In genomic region chr1:92683151-92683550, GRCm38 (mm10) we compare ENCODE assay signal across 13 mouse cellular contexts. TPM values are rescaled to one million over a fixed set of nuclear protein-coding genes. Genes with fewer than 3 reads are reported as not detected.
DNase-seq lines count a peak whose midpoint lies in the region; ATAC-seq and TF ChIP-seq lines count a peak whose summit lies in the region.
"Had no signal": no experiment of that assay in that cellular context is flagged by ENCODE, and none has a peak within 500 bp of the region (broad histone marks: within the 10 kb centered on the region; RNA-seq: fewer than 3 reads in every experiment).

No protein-coding gene starts in this region.

- H3K9ac ChIP-seq in kidney, embryonic 15.5 days = no peak overlapping the region
- H3K9ac ChIP-seq in heart, embryonic 12.5 days = no peak overlapping the region
- H3K9ac ChIP-seq in midbrain, embryonic 16.5 days (ENCODE audit: low read depth, low read length) = no peak overlapping the region
- H3K9ac ChIP-seq: hindbrain, embryonic 14.5 days; limb, embryonic 13.5 days; lung, embryonic 14.5 days had no signal

- no peaks in the 10 kb centered on the region for H3K9me3 ChIP-seq in kidney, embryonic 15.5 days (replicated peaks)
- H3K9me3 ChIP-seq in heart, embryonic 12.5 days (replicated peaks) = no peaks in the 10 kb centered on the region
- H3K9me3 ChIP-seq in midbrain, embryonic 16.5 days (replicated peaks; ENCODE audit: control insufficient read depth, low read length, poor library complexity, severe bottlenecking) = no peaks in the 10 kb centered on the region
- H3K9me3 ChIP-seq: limb, embryonic 13.5 days had no signal

- peaks cover 3% of the 10 kb centered on the region; the same call in 1 of the 2 replicates for H3K27me3 ChIP-seq in kidney, embryonic 15.5 days
- H3K27me3 ChIP-seq in kidney, adult 2 months (replicated peaks; ENCODE audit: control insufficient read depth, insufficient read depth, low read length) = no peaks in the 10 kb centered on the region
- H3K27me3 ChIP-seq in heart, embryonic 12.5 days (replicated peaks) = peaks cover 30% of the 10 kb centered on the region
- H3K27me3 ChIP-seq in midbrain, embryonic 16.5 days (ENCODE audit: control insufficient read depth, insufficient read depth, low read depth, low read length) = no peaks in the 10 kb centered on the region

- DNase-seq in kidney, adult 2 months = no peak
- DNase-seq in fat pad, adult 2 months (ENCODE audit: extremely low read depth, low read depth, low spot score) = peak; percentile 49
- DNase-seq in layer of hippocampus, adult 8-10 months (ENCODE audit: low spot score in 2 of 2) = peak; percentile 76 to 78
- peak; percentile 61 to 64 for DNase-seq in right cerebral cortex, adult 2 months (ENCODE audit: low spot score in 2 of 2)
- DNase-seq: adrenal gland, postnatal 25 days; kidney, adult 9 months; lung, embryonic 14.5 days had no signal

- 89% methylated on average over 8 of the region's 8 CpGs for WGBS in kidney, embryonic 15.5 days
- WGBS in kidney, adult 2 months = 83% methylated on average over 8 of the region's 8 CpGs
- WGBS in heart, embryonic 12.5 days = 83% methylated on average over 8 of the region's 8 CpGs
- 92% methylated on average over 8 of the region's 8 CpGs for WGBS in midbrain, embryonic 16.5 days

- no peak overlapping the region for H3K4me2 ChIP-seq in kidney, embryonic 15.5 days
- H3K4me2 ChIP-seq in heart, embryonic 12.5 days = no peak overlapping the region
- no peak overlapping the region for H3K4me2 ChIP-seq in midbrain, embryonic 16.5 days (ENCODE audit: low read length)
- H3K4me2 ChIP-seq: hindbrain, embryonic 14.5 days; limb, embryonic 13.5 days; lung, embryonic 14.5 days had no signal

- H3K27ac ChIP-seq in kidney, embryonic 15.5 days = peak overlapping the region; percentile 27; the same call in 1 of the 2 replicates
- no peak overlapping the region for H3K27ac ChIP-seq in kidney, adult 2 months (ENCODE audit: insufficient read depth, low read depth, low read length)
- no peak overlapping the region for H3K27ac ChIP-seq in heart, embryonic 12.5 days (ENCODE audit: poor library complexity, severe bottlenecking)
- H3K27ac ChIP-seq in midbrain, embryonic 16.5 days (ENCODE audit: low read length) = no peak overlapping the region
- H3K27ac ChIP-seq: hindbrain, embryonic 14.5 days; limb, embryonic 13.5 days had no signal

- H3K36me3 ChIP-seq in kidney, embryonic 15.5 days = no peaks in the 10 kb centered on the region
- H3K36me3 ChIP-seq in kidney, adult 2 months (ENCODE audit: control insufficient read depth, insufficient read depth, low read length) = no peaks in the 10 kb centered on the region
- no peaks in the 10 kb centered on the region for H3K36me3 ChIP-seq in heart, embryonic 12.5 days
- H3K36me3 ChIP-seq in midbrain, embryonic 16.5 days (ENCODE audit: control insufficient read depth, insufficient read depth, low read length) = no peaks in the 10 kb centered on the region
- H3K36me3 ChIP-seq: limb, embryonic 13.5 days had no signal

- no peak overlapping the region for H3K4me3 ChIP-seq in kidney, embryonic 15.5 days (replicated peaks)
- no peak overlapping the region for H3K4me3 ChIP-seq in kidney, adult 2 months (ENCODE audit: insufficient read depth, low read depth, low read length)
- H3K4me3 ChIP-seq in heart, embryonic 12.5 days = no peak overlapping the region
- H3K4me3 ChIP-seq in midbrain, embryonic 16.5 days (ENCODE audit: low read depth, low read length) = no peak overlapping the region
- H3K4me3 ChIP-seq: limb, embryonic 13.5 days had no signal

- H3K4me1 ChIP-seq in kidney, embryonic 15.5 days = peaks cover 50% of the 10 kb centered on the region
- peaks cover 3% of the 10 kb centered on the region; the same call in 1 of the 2 replicates for H3K4me1 ChIP-seq in kidney, adult 2 months (ENCODE audit: control insufficient read depth, insufficient read depth, low read length)
- peaks cover 13% of the 10 kb centered on the region for H3K4me1 ChIP-seq in heart, embryonic 12.5 days (replicated peaks)
- H3K4me1 ChIP-seq in midbrain, embryonic 16.5 days (ENCODE audit: control insufficient read depth, insufficient read depth, low read length) = peaks cover 4% of the 10 kb centered on the region

- no peak for TF ChIP-seq POLR2A in kidney, adult 2 months (IDR thresholded peaks at IDR 0.05; ENCODE audit: low read depth, low read length)

- TF ChIP-seq CTCF in kidney, adult 2 months (conservative IDR thresholded peaks at IDR 0.05; ENCODE audit: insufficient read depth, insufficient read length, low read depth, low read length) = no peak

- ATAC-seq in kidney, embryonic 15.5 days (replicated peaks; ENCODE audit: low FRiP score) = no peak
- ATAC-seq in heart, embryonic 12.5 days (ENCODE audit: insufficient number of reproducible peaks, low FRiP score) = no peak
- no peak for ATAC-seq in midbrain, embryonic 16.5 days

RNA-seq across cellular contexts. Expression of gene Otos, which starts 34.5 kb away (rescaled TPM):
- polyA plus RNA-seq in kidney, embryonic 15.5 days (2015; fragmentation: Nextera tagmentation; extraction: Ambion mirVana) = 0.33 and 0.39 TPM in 2 replicates
- 0.29 and 0.48 TPM in 2 replicates for polyA plus RNA-seq in kidney, adult 2 months (2012; rRNA removed)
- 1 to 10 TPM in 3 of 4 experiments, under 1 TPM in 1; 0.51 to 2.3 (median 1.8) TPM for total RNA-seq in layer of hippocampus, adult 8-10 months (2022)
- polyA plus RNA-seq in heart, embryonic 12.5 days (2016; fragmentation: Nextera tagmentation; extraction: Ambion mirVana) = not detected in 2 replicates
- 0.65 TPM in 1 of 2 replicates, not detected in the other for polyA plus RNA-seq in midbrain, embryonic 16.5 days (2015; fragmentation: Nextera tagmentation; extraction: Ambion mirVana)
- total RNA-seq: adrenal gland, postnatal 25 days had no signal
- polyA plus RNA-seq: hindbrain, embryonic 14.5 days; limb, embryonic 13.5 days; lung, embryonic 14.5 days; testis, adult 2 months had no signal

RNA-seq across cellular contexts. Expression of gene Cops9, which starts 41.4 kb away (rescaled TPM):
- 409 and 435 TPM in 2 replicates for polyA plus RNA-seq in kidney, embryonic 15.5 days (2015; fragmentation: Nextera tagmentation; extraction: Ambion mirVana)
- 176 and 280 TPM in 2 replicates for polyA plus RNA-seq in kidney, adult 2 months (2012; rRNA removed)
- 100 to 1,000 TPM; 287 to 341 (median 310) TPM for total RNA-seq in layer of hippocampus, adult 8-10 months (2022)
- 348 and 375 TPM in 2 replicates for polyA plus RNA-seq in heart, embryonic 12.5 days (2016; fragmentation: Nextera tagmentation; extraction: Ambion mirVana)
- polyA plus RNA-seq in midbrain, embryonic 16.5 days (2015; fragmentation: Nextera tagmentation; extraction: Ambion mirVana) = 492 and 521 TPM in 2 replicates
